Mouse (Mus musculus): ENCODE measurements around the gene Eif3i. TPM values are rescaled to one million over a fixed set of nuclear protein-coding genes. Genes with fewer than 3 reads are reported as not detected.

The Eif3i gene
- polyA plus RNA-seq, 1 experiment from 2014 or later, result 221 TPM

GRCm38 (mm10) chr4:129631867-129632266, 31.4 kb upstream of the Eif3i start:
- Histone ChIP-seq H3K27ac (ENCODE audit: low read depth, low read length) (no peak overlapping the region), H3K9ac (replicated peaks; ENCODE audit: low read depth, low read length) (no peak overlapping the region), H3K4me3 (ENCODE audit: low read depth, low read length) (no peak overlapping the region), H3K4me1 (ENCODE audit: control insufficient read depth, insufficient read depth, low read length) (no peaks in the 10 kb centered on the region), H3K9me3 (ENCODE audit: control insufficient read depth, low read length) (no peaks in the 10 kb centered on the region), H3K4me2 (ENCODE audit: low read depth, low read length) (no peak overlapping the region), H3K36me3 (ENCODE audit: control insufficient read depth, insufficient read depth, low read length) (peaks cover 88% of the 10 kb centered on the region), H3K27me3 (ENCODE audit: control insufficient read depth, insufficient read depth, low read length) (no peaks in the 10 kb centered on the region)
- 94% methylated on average over 12 of the region's 12 CpGs for WGBS
- no peak for ATAC-seq (ENCODE audit: low read depth)

- peaks cover 81% of the 10 kb centered on the region for H3K36me3 ChIP-seq (ENCODE audit: control insufficient read depth, insufficient read depth, low read length)
- H3K27me3 ChIP-seq (ENCODE audit: control insufficient read depth, insufficient read depth, low read length), result no peaks in the 10 kb centered on the region
- no peak overlapping the region for H3K9ac ChIP-seq (replicated peaks; ENCODE audit: low read depth, low read length)
- H3K4me3 ChIP-seq (ENCODE audit: low read depth, low read length), result no peak overlapping the region
- no peaks in the 10 kb centered on the region for H3K4me1 ChIP-seq (ENCODE audit: control insufficient read depth, insufficient read depth, low read length)
- no peak for ATAC-seq (ENCODE audit: low read depth)
- 69% methylated on average over 4 of the region's 4 CpGs for WGBS
- H3K9me3 ChIP-seq (ENCODE audit: control insufficient read depth, low read length), result no peaks in the 10 kb centered on the region
- H3K4me2 ChIP-seq (ENCODE audit: low read depth, low read length), result no peak overlapping the region
- H3K27ac ChIP-seq (ENCODE audit: low read depth, low read length), result no peak overlapping the region
Observed at GRCm38 (mm10) chr4:129630944-129631343, 30.5 kb upstream of the Eif3i start.

- Histone ChIP-seq H3K9me3 (ENCODE audit: control insufficient read depth, low read length) (no peaks in the 10 kb centered on the region), H3K27me3 (ENCODE audit: control insufficient read depth, insufficient read depth, low read length) (no peaks in the 10 kb centered on the region), H3K27ac (ENCODE audit: low read depth, low read length) (no peak overlapping the region), H3K4me2 (ENCODE audit: low read depth, low read length) (no peak overlapping the region), H3K4me3 (ENCODE audit: low read depth, low read length) (no peak overlapping the region), H3K36me3 (ENCODE audit: control insufficient read depth, insufficient read depth, low read length) (peaks cover 39% of the 10 kb centered on the region), H3K4me1 (ENCODE audit: control insufficient read depth, insufficient read depth, low read length) (peaks cover 28% of the 10 kb centered on the region), H3K9ac (replicated peaks; ENCODE audit: low read depth, low read length) (no peak overlapping the region)
- 81% methylated on average over 6 of the region's 6 CpGs for WGBS
- no peak for ATAC-seq (ENCODE audit: low read depth)
Observed at GRCm38 (mm10) chr4:129626035-129626434, 25.6 kb upstream of the Eif3i start.

GRCm38 (mm10) chr4:129625496-129625895, 25.0 kb upstream of the Eif3i start:
- Histone ChIP-seq H3K27me3 (ENCODE audit: control insufficient read depth, insufficient read depth, low read length) (no peaks in the 10 kb centered on the region), H3K4me2 (ENCODE audit: low read depth, low read length) (peak overlapping the region; percentile 86; the same call in 1 of the 2 replicates), H3K4me1 (ENCODE audit: control insufficient read depth, insufficient read depth, low read length) (peaks cover 28% of the 10 kb centered on the region), H3K9me3 (ENCODE audit: control insufficient read depth, low read length) (no peaks in the 10 kb centered on the region), H3K9ac (replicated peaks; ENCODE audit: low read depth, low read length) (no peak overlapping the region), H3K4me3 (ENCODE audit: low read depth, low read length) (no peak overlapping the region), H3K36me3 (ENCODE audit: control insufficient read depth, insufficient read depth, low read length) (peaks cover 34% of the 10 kb centered on the region), H3K27ac (ENCODE audit: low read depth, low read length) (peak overlapping the region; percentile 96)
- WGBS, result 41% methylated on average over 4 of the region's 4 CpGs
- no peak for ATAC-seq (ENCODE audit: low read depth)

- WGBS, result 1% methylated on average over 6 of the region's 6 CpGs
- Histone ChIP-seq H3K4me2 (ENCODE audit: low read depth, low read length) (peak overlapping the region; percentile 86), H3K27ac (ENCODE audit: low read depth, low read length) (peak overlapping the region; percentile 96), H3K9me3 (ENCODE audit: control insufficient read depth, low read length) (no peaks in the 10 kb centered on the region), H3K9ac (replicated peaks; ENCODE audit: low read depth, low read length) (peak overlapping the region; percentile 81), H3K27me3 (ENCODE audit: control insufficient read depth, insufficient read depth, low read length) (no peaks in the 10 kb centered on the region), H3K36me3 (ENCODE audit: control insufficient read depth, insufficient read depth, low read length) (peaks cover 29% of the 10 kb centered on the region), H3K4me3 (ENCODE audit: low read depth, low read length) (peak overlapping the region; percentile 59; the same call in 1 of the 2 replicates), H3K4me1 (ENCODE audit: control insufficient read depth, insufficient read depth, low read length) (peaks cover 28% of the 10 kb centered on the region)
- ATAC-seq (ENCODE audit: low read depth), result peak; percentile 44; the same call in 1 of the 2 replicates
Observed at GRCm38 (mm10) chr4:129625029-129625370, 24.6 kb upstream of the Eif3i start.

GRCm38 (mm10) chr4:129624281-129625028, 24.0 kb upstream of the Eif3i start:
- no peaks in the 10 kb centered on the region for H3K27me3 ChIP-seq (ENCODE audit: control insufficient read depth, insufficient read depth, low read length)
- H3K36me3 ChIP-seq (ENCODE audit: control insufficient read depth, insufficient read depth, low read length), result peaks cover 25% of the 10 kb centered on the region
- no peaks in the 10 kb centered on the region for H3K9me3 ChIP-seq (ENCODE audit: control insufficient read depth, low read length)
- H3K4me3 ChIP-seq (ENCODE audit: low read depth, low read length), result peak overlapping the region; percentile 59
- H3K9ac ChIP-seq (replicated peaks; ENCODE audit: low read depth, low read length), result peak overlapping the region; percentile 81
- WGBS, result 0% methylated on average over 18 of the region's 18 CpGs
- H3K4me2 ChIP-seq (ENCODE audit: low read depth, low read length), result peak overlapping the region; percentile 86
- H3K27ac ChIP-seq (ENCODE audit: low read depth, low read length), result peak overlapping the region; percentile 96
- H3K4me1 ChIP-seq (ENCODE audit: control insufficient read depth, insufficient read depth, low read length), result peaks cover 28% of the 10 kb centered on the region
- ATAC-seq (ENCODE audit: low read depth), result peak; percentile 91

- Histone ChIP-seq H3K4me2 (ENCODE audit: low read depth, low read length) (peak within 1 kb of the TSS; percentile 86), H3K36me3 (ENCODE audit: control insufficient read depth, insufficient read depth, low read length) (peaks cover 17% of the 10 kb centered on the region), H3K27ac (ENCODE audit: low read depth, low read length) (peak within 1 kb of the TSS; percentile 96), H3K9ac (replicated peaks; ENCODE audit: low read depth, low read length) (peak within 1 kb of the TSS; percentile 81), H3K4me3 (ENCODE audit: low read depth, low read length) (peak within 1 kb of the TSS; percentile 59), H3K27me3 (ENCODE audit: control insufficient read depth, insufficient read depth, low read length) (no peaks in the 10 kb centered on the region), H3K4me1 (ENCODE audit: control insufficient read depth, insufficient read depth, low read length) (peaks cover 28% of the 10 kb centered on the region), H3K9me3 (ENCODE audit: control insufficient read depth, low read length) (no peaks in the 10 kb centered on the region)
- ATAC-seq (ENCODE audit: low read depth), result peak; percentile 14; the same call in 1 of the 2 replicates
- under 1% methylated on average over 10 of the region's 10 CpGs for WGBS
Observed at GRCm38 (mm10) chr4:129623681-129624091, 23.2 kb upstream of the Eif3i start, which contains the start of gene Ccdc28b. Gene Ccdc28b (minus strand): TSS chr4:129623947.

GRCm38 (mm10) chr4:129622803-129623535, 22.5 kb upstream of the Eif3i start:
- H3K9me3 ChIP-seq (ENCODE audit: control insufficient read depth, low read length), result no peaks in the 10 kb centered on the region
- H3K36me3 ChIP-seq (ENCODE audit: control insufficient read depth, insufficient read depth, low read length), result peaks cover 10% of the 10 kb centered on the region
- H3K27me3 ChIP-seq (ENCODE audit: control insufficient read depth, insufficient read depth, low read length), result no peaks in the 10 kb centered on the region
- whole genome bisulfite sequencing, result 16% methylated on average over 8 of the region's 8 CpGs
- H3K4me3 ChIP-seq (ENCODE audit: low read depth, low read length), result peak overlapping the region; percentile 59
- ATAC-seq (ENCODE audit: low read depth), result no peak
- H3K27ac ChIP-seq (ENCODE audit: low read depth, low read length), result peak overlapping the region; percentile 96
- peak overlapping the region; percentile 81 for H3K9ac ChIP-seq (replicated peaks; ENCODE audit: low read depth, low read length)
- H3K4me2 ChIP-seq (ENCODE audit: low read depth, low read length), result peak overlapping the region; percentile 86
- H3K4me1 ChIP-seq (ENCODE audit: control insufficient read depth, insufficient read depth, low read length), result peaks cover 33% of the 10 kb centered on the region
